Mouse (Mus musculus) bone marrow, adult 2 months (tissue): ENCODE results near the gene Ubp1.

Experiments used
- CTCF ChIP-seq: fragments of 200-500 bp; IDR thresholded peaks from 2 replicates; pipeline ENCODE4 v1.5.1; 2011; ENCODE audit warnings: low read length, control low read depth; ENCODE audit not compliant: control insufficient read depth, insufficient read depth
- POLR2A ChIP-seq: fragments of 200-500 bp; IDR thresholded peaks from 2 replicates; pipeline ENCODE4 v1.6.1; 2011; ENCODE audit warnings: low read depth, mild to moderate bottlenecking, control low read depth, low read length, borderline replicate concordance; ENCODE audit not compliant: control insufficient read depth

GRCm38 (mm10) chr9:113982451-113982850 lies 51.7 kb downstream of the Ubp1 start:
- TF ChIP-seq POLR2A (no peak), CTCF (no peak)
